Mouse (Mus musculus): ENCODE data around the gene Casp4.

DNA sequence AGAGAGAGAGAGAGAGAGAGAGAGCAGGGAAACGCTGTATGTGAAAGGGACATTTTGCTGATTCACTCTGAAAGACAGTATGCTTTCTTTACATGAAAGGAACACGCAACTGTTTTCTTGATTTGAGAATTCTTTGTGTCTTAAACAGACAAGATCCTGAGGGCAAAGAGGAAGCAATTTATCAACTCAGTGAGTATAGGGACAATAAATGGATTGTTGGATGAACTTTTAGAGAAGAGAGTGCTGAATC is 9.6 kb upstream of the Casp4 start:
- TF ChIP-seq CTCF (IDR thresholded peaks at IDR 0.05): no peak
- TF ChIP-seq EP300 (IDR thresholded peaks at IDR 0.05): no peak

Data from lung, postnatal 0 days (tissue).